Mouse (Mus musculus): ENCODE measurements around the gene Il2ra.

- TF ChIP-seq CTCF (IDR thresholded peaks at IDR 0.05): no peak
- no peak for TF ChIP-seq EP300 (IDR thresholded peaks at IDR 0.05)
Observed at GRCm38 (mm10) chr2:11652780-11653179, 10.2 kb downstream of the Il2ra start.

Data from lung, postnatal 0 days (tissue).